Mouse (Mus musculus) liver, embryonic 13.5 days (tissue): ENCODE results near the gene Tex14. TPM values are rescaled to one million over a fixed set of nuclear protein-coding genes. Genes with fewer than 3 reads are reported as not detected.
"Not testable (repeated sequence)": the region's sequence is repeated elsewhere in the genome, so short reads cannot be mapped to it uniquely, and the experiment has no call there.

Source experiments
- ATAC-seq: fragments of 200-750 bp; cut with Nextera tagmentation; 2 replicates; pipeline ENCODE4 v1.8.0; 2017; ENCODE audit warnings: low read depth, mild to moderate bottlenecking, moderate number of reproducible peaks, moderate library complexity
- DNase-seq: peaks from one replicate; pipeline ENCODE4 v3.0.0; 2022
- H3K27ac ChIP-seq: fragments of 300-500 bp; sonication (generic); 2 replicates; pipeline ENCODE4 v1.5.1; 2015; ENCODE audit warnings: moderate library complexity, mild to moderate bottlenecking, inconsistent platforms
- H3K27me3 ChIP-seq: fragments of 300-500 bp; sonication (generic); 2 replicates; pipeline ENCODE4 v1.6.1; 2015; ENCODE audit warnings: mild to moderate bottlenecking, inconsistent platforms
- H3K36me3 ChIP-seq: fragments of 300-500 bp; sonication (generic); 2 replicates; pipeline ENCODE4 v1.6.1; 2015; ENCODE audit warnings: mild to moderate bottlenecking, inconsistent platforms
- H3K4me1 ChIP-seq: fragments of 300-500 bp; sonication (generic); replicated peaks from 2 replicates; pipeline ENCODE4 v1.6.1; 2015; ENCODE audit warnings: inconsistent platforms
- H3K4me2 ChIP-seq: fragments of 300-500 bp; sonication (generic); 2 replicates; pipeline ENCODE4 v1.6.1; 2015; ENCODE audit warnings: inconsistent platforms, mild to moderate bottlenecking, moderate library complexity
- H3K4me3 ChIP-seq: fragments of 300-500 bp; sonication (generic); replicated peaks from 2 replicates; pipeline ENCODE4 v1.5.1; 2015; ENCODE audit warnings: mild to moderate bottlenecking, inconsistent platforms
- H3K9ac ChIP-seq: fragments of 300-500 bp; sonication (generic); 2 replicates; pipeline ENCODE4 v1.6.1; 2015; ENCODE audit warnings: mild to moderate bottlenecking, inconsistent platforms
- H3K9me3 ChIP-seq: fragments of 300-500 bp; sonication (generic); replicated peaks from 2 replicates; pipeline ENCODE4 v1.6.1; 2016; ENCODE audit warnings: inconsistent platforms
- WGBS: fragments of 180-500 bp; shearing (Covaris S2); methylation state at CpG from one replicate; pipeline ENCODE4 v1.1.7; 2015; ENCODE audit not compliant: insufficient replicate concordance; 5-methylcytosine and 5-hydroxymethylcytosine counted together
- polyA plus RNA-seq: library from polyadenylated mRNA; unstranded; fragments of >200 nt; fragmentation: Nextera tagmentation; extraction: Ambion mirVana; gene quantifications from 2 replicates; pipeline ENCODE4 v1.2.1, GENCODE M21; 2015

Tex14 gene
- polyA plus RNA-seq, 1 experiment from 2014 or later: 0.10 TPM

- no peak overlapping the region for H3K27ac ChIP-seq
- H3K4me3 ChIP-seq: no peak overlapping the region
- no peak overlapping the region for H3K4me2 ChIP-seq
- DNase-seq (no peak), ATAC-seq (no peak)
- peaks cover 6% of the 10 kb centered on the region for H3K4me1 ChIP-seq
- no peaks in the 10 kb centered on the region for H3K9me3 ChIP-seq
- 74% methylated on average over 2 of the region's 2 CpGs for WGBS
- H3K9ac ChIP-seq: no peak overlapping the region
- no peaks in the 10 kb centered on the region for H3K36me3 ChIP-seq
- no peaks in the 10 kb centered on the region for H3K27me3 ChIP-seq
Observed at GRCm38 (mm10) chr11:87398402-87398801, 6.5 kb upstream of the Tex14 start.

- Histone ChIP-seq H3K9me3 (no peaks in the 10 kb centered on the region), H3K27ac (peak overlapping the region; percentile 89), H3K4me1 (peaks cover 17% of the 10 kb centered on the region), H3K27me3 (no peaks in the 10 kb centered on the region), H3K4me2 (peak overlapping the region; percentile 86), H3K36me3 (no peaks in the 10 kb centered on the region), H3K9ac (peak overlapping the region; percentile 75), H3K4me3 (peak overlapping the region; percentile 69)
- 2% methylated on average over 58 of the region's 58 CpGs for WGBS
- peak; percentile 93 for ATAC-seq
- DNase-seq: peak; percentile 96
Observed at GRCm38 (mm10) chr11:87404111-87404853, 583 bp upstream of the Tex14 start.

- H3K27me3 ChIP-seq, H3K4me1 ChIP-seq, H3K9ac ChIP-seq, DNase-seq, H3K27ac ChIP-seq, H3K4me3 ChIP-seq, H3K9me3 ChIP-seq, ATAC-seq, H3K36me3 ChIP-seq, H3K4me2 ChIP-seq: not testable (repeated sequence)
- 58% methylated on average over 3 of the region's 3 CpGs for WGBS
Observed at GRCm38 (mm10) chr11:87413412-87413811, 8.5 kb downstream of the Tex14 start.

- no peak overlapping the region for H3K9ac ChIP-seq
- no peaks in the 10 kb centered on the region for H3K27me3 ChIP-seq
- no peaks in the 10 kb centered on the region for H3K36me3 ChIP-seq
- no peak overlapping the region for H3K4me3 ChIP-seq
- H3K9me3 ChIP-seq: no peaks in the 10 kb centered on the region
- 48% methylated on average over 5 of the region's 5 CpGs for WGBS
- no peaks in the 10 kb centered on the region for H3K4me1 ChIP-seq
- H3K4me2 ChIP-seq: no peak overlapping the region
- ATAC-seq (no peak), DNase-seq (no peak)
- H3K27ac ChIP-seq: no peak overlapping the region
Observed at GRCm38 (mm10) chr11:87416120-87416519, 11.3 kb downstream of the Tex14 start.

- Histone ChIP-seq H3K4me3 (no peak overlapping the region), H3K4me1 (peaks cover 34% of the 10 kb centered on the region), H3K27me3 (no peaks in the 10 kb centered on the region), H3K36me3 (no peaks in the 10 kb centered on the region), H3K9ac (no peak overlapping the region), H3K9me3 (no peaks in the 10 kb centered on the region), H3K27ac (no peak overlapping the region), H3K4me2 (no peak overlapping the region)
- ATAC-seq (no peak), DNase-seq (no peak)
Observed at GRCm38 (mm10) chr11:87420861-87421260, 16.0 kb downstream of the Tex14 start.

GRCm38 (mm10) chr11:87421760-87422201 is 16.9 kb downstream of the Tex14 start:
- H3K9me3 ChIP-seq: no peaks in the 10 kb centered on the region
- DNase-seq (no peak), ATAC-seq (no peak)
- peak overlapping the region; percentile 71 for H3K9ac ChIP-seq
- H3K4me1 ChIP-seq: peaks cover 37% of the 10 kb centered on the region
- 10% methylated on average over 6 of the region's 6 CpGs for WGBS
- peak overlapping the region; percentile 74 for H3K27ac ChIP-seq
- H3K4me3 ChIP-seq: peak overlapping the region; percentile 48
- no peaks in the 10 kb centered on the region for H3K27me3 ChIP-seq
- H3K36me3 ChIP-seq: no peaks in the 10 kb centered on the region
- H3K4me2 ChIP-seq: peak overlapping the region; percentile 62

- Histone ChIP-seq H3K9ac (peak overlapping the region; percentile 71), H3K36me3 (no peaks in the 10 kb centered on the region), H3K27ac (peak overlapping the region; percentile 74), H3K4me2 (peak overlapping the region; percentile 62), H3K9me3 (no peaks in the 10 kb centered on the region), H3K4me3 (peak overlapping the region; percentile 48), H3K27me3 (no peaks in the 10 kb centered on the region), H3K4me1 (peaks cover 42% of the 10 kb centered on the region)
- DNase-seq: peak; percentile 85
- under 1% methylated on average over 26 of the region's 26 CpGs for WGBS
- ATAC-seq: peak; percentile 72
Observed at GRCm38 (mm10) chr11:87422511-87423340, 17.9 kb downstream of the Tex14 start.

- WGBS: 39% methylated on average over 6 of the region's 6 CpGs
- H3K9ac ChIP-seq: peak overlapping the region; percentile 41
- DNase-seq (no peak), ATAC-seq (no peak)
- peaks cover 52% of the 10 kb centered on the region for H3K4me1 ChIP-seq
- no peak overlapping the region for H3K4me3 ChIP-seq
- H3K27me3 ChIP-seq: no peaks in the 10 kb centered on the region
- H3K27ac ChIP-seq: peak overlapping the region; percentile 74
- no peaks in the 10 kb centered on the region for H3K9me3 ChIP-seq
- no peak overlapping the region for H3K4me2 ChIP-seq
- H3K36me3 ChIP-seq: no peaks in the 10 kb centered on the region
Observed at GRCm38 (mm10) chr11:87423551-87424325, 18.9 kb downstream of the Tex14 start.

- peak overlapping the region; percentile 77 for H3K27ac ChIP-seq
- peak overlapping the region; percentile 67 for H3K4me2 ChIP-seq
- no peaks in the 10 kb centered on the region for H3K27me3 ChIP-seq
- no peaks in the 10 kb centered on the region for H3K36me3 ChIP-seq
- peaks cover 54% of the 10 kb centered on the region for H3K4me1 ChIP-seq
- peak overlapping the region; percentile 59 for H3K4me3 ChIP-seq
- under 1% methylated on average over 7 of the region's 7 CpGs for WGBS
- ATAC-seq (no peak; the same call in 1 of the 2 replicates), DNase-seq (no peak)
- H3K9ac ChIP-seq: peak overlapping the region; percentile 70
- H3K9me3 ChIP-seq: no peaks in the 10 kb centered on the region
Observed at GRCm38 (mm10) chr11:87426121-87426449, 21.2 kb downstream of the Tex14 start.

- ATAC-seq: peak; percentile 84
- not testable (repeated sequence) for H3K27me3 ChIP-seq, H3K9me3 ChIP-seq, H3K36me3 ChIP-seq
- DNase-seq: peak; percentile 80
- Histone ChIP-seq H3K9ac (0 out of 2 replicates have a peak overlapping the region, but pooled peaks have one; percentile 70), H3K4me1 (peaks cover 50% of the 10 kb centered on the region), H3K27ac (peak overlapping the region; percentile 77), H3K4me3 (peak overlapping the region; percentile 59), H3K4me2 (peak overlapping the region; percentile 67)
- 0% methylated on average over 24 of the region's 24 CpGs for WGBS
Observed at GRCm38 (mm10) chr11:87426450-87427250, 21.8 kb downstream of the Tex14 start.
